Mouse (Mus musculus): Measurements from ENCODE around the gene Actr10. TPM values are rescaled to one million over a fixed set of nuclear protein-coding genes. Genes with fewer than 3 reads are reported as not detected.

The Actr10 gene
- 205 and 213 TPM in 2 replicates for polyA plus RNA-seq (2015; fragmentation: Nextera tagmentation; extraction: Ambion mirVana)

- under 1% methylated on average over 56 of the region's 59 CpGs for WGBS
- no peaks in the 10 kb centered on the region for H3K27me3 ChIP-seq (replicated peaks; ENCODE audit: control insufficient read depth, insufficient read depth, low read length)
- peak; percentile 97 for ATAC-seq
Observed at GRCm38 (mm10) chr12:70937571-70938384, at the start of gene Actr10. Gene Actr10 (plus strand): TSS chr12:70937857.

GRCm38 (mm10) chr12:70890405-70890804 lies 47.3 kb upstream of the Actr10 start:
- no peak for ATAC-seq
- 0 out of 2 replicates have a peak, but pooled peaks cover 3% of the 10 kb centered on the region for H3K36me3 ChIP-seq (ENCODE audit: control insufficient read depth, insufficient read depth, low read length)
- 87% methylated on average over 5 of the region's 5 CpGs for WGBS

More at GRCm38 (mm10) chr12:70937571-70938384, at the start of gene Actr10:
- peak within 1 kb of the TSS; percentile 88 for H3K27ac ChIP-seq (ENCODE audit: low read length)
- no peaks in the 10 kb centered on the region for H3K36me3 ChIP-seq (ENCODE audit: control insufficient read depth, insufficient read depth, low read length)
- H3K4me1 ChIP-seq (ENCODE audit: control insufficient read depth, insufficient read depth, low read length): no peaks in the 10 kb centered on the region
- H3K4me2 ChIP-seq (ENCODE audit: low read depth, low read length): peak within 1 kb of the TSS; percentile 62
- H3K4me3 ChIP-seq (ENCODE audit: low read length): peak within 1 kb of the TSS; percentile 87
- H3K9me3 ChIP-seq (ENCODE audit: control insufficient read depth, low read length): no peaks in the 10 kb centered on the region
- H3K9ac ChIP-seq (ENCODE audit: low read depth, low read length): peak within 1 kb of the TSS; percentile 93

GRCm38 (mm10) chr12:70890874-70891470 lies 46.7 kb upstream of the Actr10 start:
- no peak overlapping the region for H3K9ac ChIP-seq (ENCODE audit: low read depth, low read length)
- H3K9me3 ChIP-seq (ENCODE audit: control insufficient read depth, low read length): no peaks in the 10 kb centered on the region
- H3K4me1 ChIP-seq (ENCODE audit: control insufficient read depth, insufficient read depth, low read length): no peaks in the 10 kb centered on the region
- WGBS: 85% methylated on average over 8 of the region's 8 CpGs
- ATAC-seq: no peak
- H3K4me3 ChIP-seq (ENCODE audit: low read length): no peak overlapping the region
- H3K36me3 ChIP-seq (ENCODE audit: control insufficient read depth, insufficient read depth, low read length): peaks cover 4% of the 10 kb centered on the region; the same call in 1 of the 2 replicates
- H3K27me3 ChIP-seq (replicated peaks; ENCODE audit: control insufficient read depth, insufficient read depth, low read length): no peaks in the 10 kb centered on the region
- no peak overlapping the region for H3K4me2 ChIP-seq (ENCODE audit: low read depth, low read length)
- no peak overlapping the region for H3K27ac ChIP-seq (ENCODE audit: low read length)

More at GRCm38 (mm10) chr12:70890405-70890804, 47.3 kb upstream of the Actr10 start:
- Histone ChIP-seq H3K4me3 (ENCODE audit: low read length) (no peak overlapping the region), H3K9ac (ENCODE audit: low read depth, low read length) (no peak overlapping the region), H3K4me1 (ENCODE audit: control insufficient read depth, insufficient read depth, low read length) (no peaks in the 10 kb centered on the region), H3K27ac (ENCODE audit: low read length) (no peak overlapping the region), H3K9me3 (ENCODE audit: control insufficient read depth, low read length) (no peaks in the 10 kb centered on the region), H3K4me2 (ENCODE audit: low read depth, low read length) (no peak overlapping the region), H3K27me3 (replicated peaks; ENCODE audit: control insufficient read depth, insufficient read depth, low read length) (no peaks in the 10 kb centered on the region)

- no peak overlapping the region for H3K9ac ChIP-seq (ENCODE audit: low read depth, low read length)
Observed at GRCm38 (mm10) chr12:70895275-70895674, 42.4 kb upstream of the Actr10 start.

GRCm38 (mm10) chr12:70896068-70896467 lies 41.6 kb upstream of the Actr10 start:
- Histone ChIP-seq H3K36me3 (ENCODE audit: control insufficient read depth, insufficient read depth, low read length) (peaks cover 7% of the 10 kb centered on the region; the same call in 1 of the 2 replicates), H3K4me3 (ENCODE audit: low read length) (no peak overlapping the region), H3K4me2 (ENCODE audit: low read depth, low read length) (no peak overlapping the region), H3K9me3 (ENCODE audit: control insufficient read depth, low read length) (no peaks in the 10 kb centered on the region), H3K4me1 (ENCODE audit: control insufficient read depth, insufficient read depth, low read length) (no peaks in the 10 kb centered on the region), H3K27ac (ENCODE audit: low read length) (no peak overlapping the region), H3K9ac (ENCODE audit: low read depth, low read length) (no peak overlapping the region), H3K27me3 (replicated peaks; ENCODE audit: control insufficient read depth, insufficient read depth, low read length) (no peaks in the 10 kb centered on the region)
- ATAC-seq: no peak
- 83% methylated on average over 10 of the region's 10 CpGs for WGBS

More at GRCm38 (mm10) chr12:70895275-70895674, 42.4 kb upstream of the Actr10 start:
- Histone ChIP-seq H3K9me3 (ENCODE audit: control insufficient read depth, low read length) (no peaks in the 10 kb centered on the region), H3K27me3 (replicated peaks; ENCODE audit: control insufficient read depth, insufficient read depth, low read length) (no peaks in the 10 kb centered on the region), H3K27ac (ENCODE audit: low read length) (no peak overlapping the region), H3K4me1 (ENCODE audit: control insufficient read depth, insufficient read depth, low read length) (no peaks in the 10 kb centered on the region), H3K4me2 (ENCODE audit: low read depth, low read length) (no peak overlapping the region), H3K36me3 (ENCODE audit: control insufficient read depth, insufficient read depth, low read length) (peaks cover 10% of the 10 kb centered on the region; the same call in 1 of the 2 replicates), H3K4me3 (ENCODE audit: low read length) (no peak overlapping the region)
- ATAC-seq: no peak
- WGBS: 88% methylated on average over 7 of the region's 7 CpGs

GRCm38 (mm10) chr12:70897434-70897833 lies 40.2 kb upstream of the Actr10 start:
- Histone ChIP-seq H3K4me3 (ENCODE audit: low read length) (no peak overlapping the region), H3K9ac (ENCODE audit: low read depth, low read length) (no peak overlapping the region), H3K4me2 (ENCODE audit: low read depth, low read length) (no peak overlapping the region), H3K36me3 (ENCODE audit: control insufficient read depth, insufficient read depth, low read length) (peaks cover 7% of the 10 kb centered on the region; the same call in 1 of the 2 replicates), H3K27me3 (replicated peaks; ENCODE audit: control insufficient read depth, insufficient read depth, low read length) (no peaks in the 10 kb centered on the region), H3K27ac (ENCODE audit: low read length) (no peak overlapping the region), H3K9me3 (ENCODE audit: control insufficient read depth, low read length) (no peaks in the 10 kb centered on the region), H3K4me1 (ENCODE audit: control insufficient read depth, insufficient read depth, low read length) (no peaks in the 10 kb centered on the region)
- no peak for ATAC-seq
- WGBS: 83% methylated on average over 8 of the region's 8 CpGs

- no peaks in the 10 kb centered on the region for H3K27me3 ChIP-seq (replicated peaks; ENCODE audit: control insufficient read depth, insufficient read depth, low read length)
- H3K4me3 ChIP-seq (ENCODE audit: low read length): no peak overlapping the region
- H3K27ac ChIP-seq (ENCODE audit: low read length): no peak overlapping the region
- no peak overlapping the region for H3K9ac ChIP-seq (ENCODE audit: low read depth, low read length)
- H3K36me3 ChIP-seq (ENCODE audit: control insufficient read depth, insufficient read depth, low read length): peaks cover 7% of the 10 kb centered on the region; the same call in 1 of the 2 replicates
- WGBS: 86% methylated on average over 8 of the region's 8 CpGs
- no peaks in the 10 kb centered on the region for H3K4me1 ChIP-seq (ENCODE audit: control insufficient read depth, insufficient read depth, low read length)
- ATAC-seq: no peak
- H3K9me3 ChIP-seq (ENCODE audit: control insufficient read depth, low read length): no peaks in the 10 kb centered on the region
- no peak overlapping the region for H3K4me2 ChIP-seq (ENCODE audit: low read depth, low read length)
Observed at GRCm38 (mm10) chr12:70898450-70898849, 39.2 kb upstream of the Actr10 start.

GRCm38 (mm10) chr12:70904471-70904870 lies 33.2 kb upstream of the Actr10 start:
- no peak for ATAC-seq
- Histone ChIP-seq H3K27ac (ENCODE audit: low read length) (no peak overlapping the region), H3K9me3 (ENCODE audit: control insufficient read depth, low read length) (no peaks in the 10 kb centered on the region), H3K9ac (ENCODE audit: low read depth, low read length) (no peak overlapping the region), H3K4me3 (ENCODE audit: low read length) (no peak overlapping the region), H3K4me1 (ENCODE audit: control insufficient read depth, insufficient read depth, low read length) (no peaks in the 10 kb centered on the region), H3K4me2 (ENCODE audit: low read depth, low read length) (no peak overlapping the region), H3K36me3 (ENCODE audit: control insufficient read depth, insufficient read depth, low read length) (no peaks in the 10 kb centered on the region), H3K27me3 (replicated peaks; ENCODE audit: control insufficient read depth, insufficient read depth, low read length) (no peaks in the 10 kb centered on the region)
- 90% methylated on average over 10 of the region's 10 CpGs for WGBS

GRCm38 (mm10) chr12:70906867-70907266 lies 30.8 kb upstream of the Actr10 start:
- WGBS: 55% methylated on average over 9 of the region's 9 CpGs
- Histone ChIP-seq H3K9ac (ENCODE audit: low read depth, low read length) (no peak overlapping the region), H3K4me2 (ENCODE audit: low read depth, low read length) (no peak overlapping the region), H3K36me3 (ENCODE audit: control insufficient read depth, insufficient read depth, low read length) (no peaks in the 10 kb centered on the region), H3K4me3 (ENCODE audit: low read length) (no peak overlapping the region), H3K27me3 (replicated peaks; ENCODE audit: control insufficient read depth, insufficient read depth, low read length) (no peaks in the 10 kb centered on the region), H3K27ac (ENCODE audit: low read length) (no peak overlapping the region), H3K9me3 (ENCODE audit: control insufficient read depth, low read length) (no peaks in the 10 kb centered on the region), H3K4me1 (ENCODE audit: control insufficient read depth, insufficient read depth, low read length) (no peaks in the 10 kb centered on the region)
- ATAC-seq: no peak

Measured in intestine, embryonic 16.5 days (tissue).